Mouse (Mus musculus) urinary bladder, postnatal 36 days (tissue): ENCODE data around the gene Dtx3.
A peak's percentile ranks its signal among the peaks of the same experiment; 100 is the strongest.
"Not testable (repeated sequence)": the region's sequence is repeated elsewhere in the genome, so short reads cannot be mapped to it uniquely, and the experiment has no call there.

ENCODE experiments used
- DNase-seq, 2 experiments: peaks; one replicate each; pipeline ENCODE4 v3.0.0; 2022; ENCODE audit warnings: low spot score in 2 of 2, mixed read lengths in 1 of 2

Dtx3 gene

DNA sequence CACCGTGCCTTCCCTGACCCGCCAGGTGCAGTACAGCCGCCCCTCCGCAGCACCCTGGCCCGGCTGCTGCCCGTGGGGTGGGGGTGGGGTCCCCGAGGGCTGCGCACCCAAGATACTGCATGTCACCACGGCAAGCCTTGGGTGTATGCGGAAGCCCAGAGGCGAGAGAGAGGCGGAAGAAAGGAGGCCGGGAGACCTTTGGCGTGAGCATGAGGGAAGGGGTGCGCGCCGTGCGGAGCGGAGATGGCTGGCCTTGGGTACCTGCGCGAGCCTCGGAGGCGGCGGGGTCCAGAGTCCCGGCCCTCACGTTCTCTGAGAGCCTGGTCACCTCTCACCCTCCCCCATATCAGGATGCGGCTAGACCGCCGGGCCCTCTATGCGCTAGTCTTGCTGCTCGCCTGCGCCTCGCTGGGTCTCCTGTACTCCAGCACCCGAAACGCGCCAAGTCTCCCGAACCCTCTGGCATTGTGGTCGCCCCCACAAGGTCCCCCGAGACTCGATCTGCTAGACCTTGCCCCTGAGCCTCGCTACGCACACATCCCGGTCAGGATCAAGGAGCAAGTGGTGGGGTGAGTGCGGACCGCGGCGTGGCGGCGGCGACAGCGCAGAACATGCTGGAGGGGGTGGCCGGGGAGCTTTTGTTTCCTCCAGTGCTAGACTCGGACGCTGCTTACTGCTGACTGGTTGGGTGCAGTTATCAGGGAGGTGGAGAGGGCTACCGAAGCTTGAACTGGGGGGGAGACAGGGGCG lies 29.7 kb downstream of the Dtx3 start:
- peak in 1 of 2 experiments; percentile 41 for DNase-seq

DNA sequence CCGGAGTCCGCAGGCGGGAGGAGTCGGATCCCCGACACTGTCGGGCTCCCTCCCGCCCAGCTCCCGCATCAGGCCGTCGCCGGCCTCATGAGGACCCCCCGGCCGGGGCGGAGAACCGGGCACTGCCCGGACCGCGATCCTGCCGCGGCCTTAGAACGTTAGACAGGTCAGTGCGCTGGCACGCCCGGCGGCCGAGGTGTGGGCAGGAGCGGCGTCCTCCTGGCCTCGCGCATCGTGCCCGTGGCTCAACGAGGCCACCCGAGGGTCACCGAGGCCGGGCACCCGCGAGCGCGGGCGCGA lies 30.2 kb downstream of the Dtx3 start:
- DNase-seq = peak in 1 of 2 experiments; percentile 33

DNA sequence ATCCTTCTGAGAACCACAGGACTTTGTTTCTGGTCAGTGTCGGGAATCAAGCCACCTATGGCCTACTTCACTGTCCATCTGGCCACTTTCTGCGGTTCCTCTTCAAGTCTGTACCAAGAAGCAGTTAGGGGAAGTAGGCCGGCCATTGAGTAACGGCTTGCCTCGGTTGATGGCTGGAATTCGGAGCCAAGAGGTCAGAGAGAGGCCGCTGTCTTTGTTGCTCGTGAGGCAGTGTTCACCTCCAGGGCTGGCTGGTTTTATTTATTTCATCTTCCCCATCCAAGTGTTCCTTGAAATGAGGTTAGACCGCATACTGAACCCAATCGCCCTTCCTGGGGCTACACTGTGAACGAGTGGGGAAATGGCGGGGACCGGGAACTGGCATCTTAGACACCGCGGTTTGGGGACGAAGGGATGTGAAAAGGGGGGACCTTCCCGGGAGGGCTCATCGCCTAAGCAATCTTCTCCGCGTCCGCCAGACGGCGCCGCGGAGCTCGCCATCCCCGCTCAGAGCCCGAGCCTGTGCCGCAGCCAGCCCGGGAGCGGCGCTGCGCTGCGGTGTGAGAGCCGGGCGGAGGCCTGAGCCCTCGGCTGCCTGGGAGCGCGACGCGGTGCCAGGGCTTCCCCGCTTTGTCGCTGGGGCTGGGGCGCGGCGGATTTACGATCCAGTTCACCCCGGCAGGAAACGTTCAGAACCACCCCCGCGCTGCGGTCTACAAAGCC lies 30.7 kb downstream of the Dtx3 start, which contains the start of gene B4galnt1:
B4galnt1 (plus strand) TSS at position 595 of the 723 bp plus-strand sequence.
- peak; percentile 55 to 59 for DNase-seq

DNA sequence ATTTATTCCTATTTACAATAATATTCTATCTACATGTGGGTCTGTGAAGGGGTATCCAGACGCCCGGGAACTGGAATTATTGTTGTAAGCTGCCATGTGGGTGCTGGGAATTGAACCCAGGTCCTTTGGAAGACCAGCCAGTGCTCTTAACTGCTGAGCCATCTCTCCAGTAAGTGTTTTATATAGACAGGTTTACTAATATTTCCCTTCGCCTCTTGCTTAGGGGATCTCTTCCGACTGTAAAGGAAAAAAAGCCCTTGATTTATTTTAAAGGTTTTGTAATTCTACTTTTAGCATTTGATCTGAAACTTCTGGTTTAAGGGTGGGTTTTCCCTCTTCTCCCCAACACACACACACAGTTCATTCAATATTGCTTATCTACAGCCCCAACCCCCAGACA lies 31.3 kb downstream of the Dtx3 start:
- no peak for DNase-seq

DNA sequence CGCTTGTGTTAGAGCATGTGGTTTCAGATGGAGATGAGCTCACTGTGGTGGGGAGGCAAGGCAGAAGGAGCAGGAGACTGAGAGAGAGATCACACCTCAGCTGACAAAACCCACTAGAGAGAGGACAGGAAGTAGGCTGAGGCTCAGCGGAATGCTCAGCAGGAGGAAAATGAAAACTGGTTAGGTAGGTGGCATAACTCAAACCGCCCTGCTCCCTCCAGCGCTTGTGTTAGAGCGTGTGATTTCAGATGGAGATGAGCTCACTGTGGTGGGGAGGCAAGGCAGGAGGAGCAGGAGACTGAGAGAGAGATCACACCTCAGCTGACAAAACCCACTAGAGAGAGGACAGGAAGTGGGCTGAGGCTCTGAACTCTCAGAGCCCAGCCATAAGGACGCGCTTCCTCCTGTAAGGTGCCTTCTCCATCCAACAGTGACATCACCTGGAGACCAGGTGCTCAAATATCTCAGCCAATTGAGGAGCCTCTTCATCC lies 32.7 kb downstream of the Dtx3 start:
- DNase-seq = not testable (repeated sequence)

DNA sequence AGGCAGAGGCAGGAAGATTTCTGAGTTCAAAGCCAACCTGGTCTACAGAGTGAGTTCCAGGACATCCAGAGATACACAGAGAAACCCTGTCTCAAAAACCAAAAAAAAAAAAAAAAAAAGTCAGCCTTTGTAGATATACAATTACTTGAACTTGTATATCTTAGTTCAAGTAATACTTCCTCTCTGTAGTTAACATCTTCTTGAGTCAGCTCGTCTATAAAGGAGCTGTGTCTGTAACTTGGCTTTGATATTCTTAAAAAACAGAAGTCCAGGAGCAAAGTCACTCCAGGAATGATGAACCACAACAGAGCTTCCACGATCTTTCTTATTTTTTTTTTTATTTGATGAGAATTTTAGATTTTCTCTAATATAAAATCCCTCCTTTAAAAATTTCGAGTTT lies 34.8 kb downstream of the Dtx3 start:
- DNase-seq = no peak

DNA sequence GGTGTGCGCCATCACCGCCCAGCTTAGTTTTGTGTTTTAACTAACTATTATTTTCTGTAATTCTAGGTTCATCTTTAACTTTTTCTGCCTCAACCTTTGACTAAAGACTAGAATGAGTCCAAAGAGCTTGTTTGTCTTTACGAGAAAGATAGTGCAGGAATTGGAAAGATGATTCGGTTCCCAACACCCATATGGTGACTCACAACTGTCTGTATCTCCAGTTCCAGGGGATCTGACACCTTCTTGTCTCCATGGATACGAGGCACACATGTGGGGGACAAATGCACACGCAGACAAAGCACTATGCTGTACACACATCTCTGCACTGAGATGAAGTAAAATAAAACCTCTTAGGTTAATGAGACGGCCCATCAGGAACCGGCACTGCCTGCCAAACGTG lies 35.4 kb downstream of the Dtx3 start:
- DNase-seq = no peak

DNA sequence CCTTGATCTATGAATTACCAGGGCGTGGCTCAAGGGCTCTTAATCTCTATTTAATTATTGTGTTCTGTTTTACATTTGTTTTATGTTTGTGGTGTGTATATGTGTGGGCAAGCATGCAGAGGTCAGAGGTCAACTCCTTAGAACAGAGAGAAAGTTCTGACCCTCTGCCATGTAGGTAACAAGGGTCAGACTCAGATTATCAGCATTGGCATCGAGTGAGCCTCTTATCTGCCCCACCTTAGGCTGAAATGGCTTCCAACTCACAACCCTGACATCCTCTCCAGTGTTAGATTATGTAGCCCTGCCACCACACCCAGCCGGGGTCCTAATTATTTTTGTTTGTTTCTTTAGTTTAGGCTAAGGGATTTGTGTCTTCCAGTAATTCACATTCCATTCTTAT lies 37.1 kb downstream of the Dtx3 start:
- no peak for DNase-seq

DNA sequence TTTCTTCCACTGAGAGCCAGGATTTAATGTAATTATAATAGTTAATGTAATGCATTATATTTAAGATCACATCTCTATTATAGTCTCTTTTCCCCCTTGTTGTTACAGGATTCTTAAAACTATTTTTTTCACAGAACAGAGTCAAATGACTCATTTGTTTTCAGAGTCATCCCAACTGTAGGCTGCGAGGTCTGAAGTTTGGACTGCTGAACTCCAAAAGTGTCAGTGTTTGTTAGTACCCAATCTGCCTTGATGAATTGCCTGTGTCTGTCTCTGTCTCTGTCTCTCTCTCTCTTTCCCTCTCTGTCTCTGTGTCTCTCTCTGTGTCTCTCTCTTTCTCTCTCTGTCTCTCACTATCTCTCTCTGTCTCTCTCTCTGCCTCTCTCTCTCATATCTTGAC lies 39.0 kb downstream of the Dtx3 start:
- DNase-seq = no peak

DNA sequence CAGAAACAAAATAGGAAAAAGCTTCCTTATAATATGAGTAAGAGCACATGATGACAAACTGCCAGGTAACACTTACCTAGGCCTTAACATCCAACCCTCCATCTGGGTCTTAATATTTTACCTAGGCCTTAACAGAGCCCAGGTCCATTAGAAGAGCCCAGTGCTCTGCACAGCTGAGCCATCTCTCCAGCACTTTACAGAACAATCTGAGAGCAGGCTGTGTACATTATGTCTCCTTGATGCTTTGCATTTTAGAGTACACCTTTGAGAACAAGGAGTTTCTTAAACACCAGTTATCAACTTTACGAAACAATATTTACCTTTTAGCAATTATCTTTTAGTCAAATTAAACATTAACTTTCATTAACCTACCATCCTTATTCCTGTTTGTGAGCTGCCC lies 39.4 kb downstream of the Dtx3 start:
- no peak for DNase-seq

DNA sequence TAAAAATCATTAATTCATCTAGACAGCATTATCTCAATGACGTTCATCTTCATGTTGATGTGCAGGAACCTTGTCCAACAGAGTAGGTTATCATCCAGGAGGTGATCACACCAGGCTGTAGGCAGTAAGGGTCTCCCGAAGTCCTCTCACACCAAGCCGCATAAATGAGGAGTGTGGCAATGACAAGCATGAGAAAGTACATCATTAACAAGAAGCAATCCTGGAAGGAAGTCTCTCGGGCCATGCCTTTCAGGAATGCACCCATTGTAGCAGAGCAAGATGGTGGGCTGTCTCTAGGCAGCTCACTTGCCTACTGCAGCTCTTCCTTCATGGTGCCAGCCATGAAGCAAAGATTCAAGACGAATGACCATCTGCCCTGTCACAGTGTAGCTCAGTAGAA lies 40.9 kb downstream of the Dtx3 start:
- DNase-seq = no peak

DNA sequence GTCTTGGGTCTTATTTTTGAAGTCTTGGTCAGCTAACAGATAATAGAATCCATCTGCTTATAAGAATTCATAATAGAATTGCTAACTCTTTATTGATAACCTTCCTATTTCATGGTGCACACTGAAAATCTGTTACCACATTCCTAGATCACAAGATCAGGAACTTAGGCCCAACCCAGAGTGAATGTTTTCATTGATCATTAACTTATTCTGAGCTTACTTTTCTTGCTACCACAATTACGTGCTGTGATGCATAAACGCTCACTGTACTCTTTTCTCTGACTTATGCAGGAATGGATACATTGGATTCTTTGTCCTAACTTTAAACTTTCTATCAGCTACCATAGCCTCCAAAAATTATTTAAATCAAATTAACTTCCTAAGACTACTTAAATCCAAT lies 41.3 kb downstream of the Dtx3 start:
- DNase-seq = no peak

DNA sequence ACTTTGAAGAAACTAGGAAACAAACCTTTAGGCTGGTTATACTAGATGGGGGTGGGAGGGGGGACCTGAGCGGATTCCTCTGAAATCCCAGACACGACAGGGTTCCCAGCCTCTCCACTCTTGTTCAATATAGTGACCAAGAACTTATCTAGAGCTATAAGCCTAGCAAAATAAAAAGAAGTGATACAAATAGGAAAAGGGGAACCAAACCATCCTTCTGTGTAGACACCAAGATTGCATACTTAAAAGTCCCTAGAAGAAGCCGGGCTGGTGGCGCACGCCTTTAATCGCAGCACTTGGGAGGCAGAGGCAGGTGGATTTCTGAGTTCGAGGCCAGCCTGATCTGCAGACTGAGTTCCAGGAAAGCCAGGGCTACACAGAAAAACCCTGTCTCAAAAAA lies 42.2 kb downstream of the Dtx3 start:
- no peak for DNase-seq

DNA sequence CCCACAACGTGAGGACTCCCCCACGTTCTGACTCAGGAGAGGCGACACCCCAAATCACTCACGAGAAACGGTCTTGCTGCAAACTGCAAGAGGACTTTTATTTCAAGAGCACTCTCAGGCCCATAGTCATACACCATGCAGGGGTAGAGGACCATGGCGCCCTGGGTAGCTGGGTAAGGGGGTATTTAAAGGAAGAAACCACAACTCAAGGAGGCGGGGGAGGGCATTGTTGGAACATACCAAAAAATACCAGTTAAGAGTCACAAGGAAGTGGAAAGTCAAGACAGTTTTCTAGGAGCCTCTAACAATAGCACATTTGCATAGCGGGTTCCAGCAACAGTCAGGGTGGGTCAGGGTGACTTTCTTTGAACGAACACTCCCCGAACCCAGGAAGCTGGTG lies 43.0 kb downstream of the Dtx3 start:
- not testable (repeated sequence) for DNase-seq

DNA sequence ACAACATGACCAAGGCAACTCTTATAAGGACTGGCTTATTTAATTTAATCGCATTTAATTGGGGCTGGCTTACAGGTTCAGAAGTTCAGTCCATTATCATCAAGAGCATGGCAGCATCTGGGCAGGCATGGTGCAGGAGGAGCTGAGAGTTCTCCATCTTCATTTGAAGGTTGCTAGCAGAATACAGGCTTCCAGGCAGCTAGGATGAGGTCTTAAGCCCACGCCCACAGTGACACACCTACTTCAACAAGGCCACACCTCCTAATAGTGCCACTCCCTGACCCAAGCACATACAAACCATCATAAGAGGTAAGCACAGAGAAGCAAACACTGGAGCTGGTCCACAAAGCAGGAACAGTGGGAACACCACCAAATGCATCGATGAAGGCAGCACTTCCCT lies 44.3 kb downstream of the Dtx3 start:
- not testable (repeated sequence) for DNase-seq

DNA sequence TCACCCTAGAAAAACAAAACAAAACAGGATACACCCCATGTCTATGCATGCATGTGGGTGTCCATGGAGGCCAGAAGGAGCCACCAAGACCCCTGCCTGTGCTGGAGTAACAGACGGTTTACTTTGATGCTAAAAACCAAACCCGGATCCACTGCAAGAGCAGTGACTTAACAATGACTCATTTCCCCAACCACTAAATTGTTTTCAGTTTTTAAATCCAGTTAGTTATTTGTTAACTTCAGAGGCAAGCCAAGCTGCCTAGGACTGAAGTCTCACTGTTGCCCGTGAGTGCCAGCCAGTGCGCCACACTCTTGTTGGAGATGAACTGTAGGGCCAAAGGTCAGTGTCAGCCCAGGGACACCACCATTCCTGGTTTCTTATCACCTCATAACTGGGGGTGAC lies 45.1 kb downstream of the Dtx3 start:
- no peak for DNase-seq

DNA sequence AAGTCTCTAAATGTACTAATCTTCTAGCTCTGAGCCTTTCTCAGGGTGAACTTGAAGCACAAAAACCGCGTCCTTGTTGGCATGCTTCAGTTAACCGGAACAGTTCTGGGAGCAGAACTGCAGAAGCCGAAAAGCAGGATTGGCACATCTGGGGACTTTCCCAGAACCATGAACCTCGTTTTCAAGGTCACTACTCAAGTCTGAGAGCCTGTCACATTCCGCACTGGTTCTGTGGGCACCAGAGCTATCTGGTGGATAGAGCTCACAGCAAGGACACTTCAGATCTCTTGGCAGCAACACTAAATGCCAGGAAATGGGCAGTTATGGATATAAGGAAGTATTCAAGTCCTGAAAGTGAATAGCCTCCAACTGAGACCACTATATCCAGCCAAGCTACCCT lies 48.4 kb downstream of the Dtx3 start:
- DNase-seq = no peak

DNA sequence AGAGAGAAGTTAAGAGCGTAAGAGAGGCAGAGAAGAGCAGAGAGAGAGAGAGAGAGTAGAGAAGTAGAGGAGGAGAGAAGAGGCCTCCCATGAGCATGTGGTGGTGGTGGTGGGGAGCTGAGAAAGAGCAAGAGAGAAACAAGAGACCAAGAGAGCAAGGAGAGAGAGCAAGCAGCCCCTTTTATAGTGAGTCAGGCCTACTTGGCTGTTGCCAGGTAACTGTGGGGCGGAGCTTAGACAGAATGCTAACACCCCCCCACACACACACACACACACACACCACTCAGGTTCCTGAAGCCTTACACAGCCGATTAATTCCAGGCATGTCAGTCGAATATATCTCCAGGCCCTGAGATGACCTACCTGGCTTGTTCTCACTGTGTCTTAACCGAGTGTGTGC lies 50.2 kb downstream of the Dtx3 start:
- DNase-seq = no peak

DNA sequence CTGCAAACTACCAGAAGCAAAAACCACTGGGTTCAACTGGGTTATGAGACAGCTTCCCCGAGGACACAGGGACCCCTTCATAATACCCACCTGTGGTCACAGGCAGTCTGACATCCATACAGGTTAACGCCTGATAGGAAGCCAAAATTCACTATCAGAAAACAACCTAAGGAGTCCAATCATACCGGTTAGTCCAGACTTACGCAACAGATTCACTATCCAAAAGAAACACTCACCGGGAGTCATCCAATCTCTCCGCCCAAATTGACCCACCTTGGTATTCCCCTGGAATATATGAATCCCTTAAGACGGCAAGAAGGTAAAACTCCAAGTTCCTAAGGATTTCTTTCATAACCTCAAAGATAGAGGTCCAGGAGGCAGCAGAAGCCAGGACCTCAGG lies 51.0 kb downstream of the Dtx3 start:
- no peak for DNase-seq

DNA sequence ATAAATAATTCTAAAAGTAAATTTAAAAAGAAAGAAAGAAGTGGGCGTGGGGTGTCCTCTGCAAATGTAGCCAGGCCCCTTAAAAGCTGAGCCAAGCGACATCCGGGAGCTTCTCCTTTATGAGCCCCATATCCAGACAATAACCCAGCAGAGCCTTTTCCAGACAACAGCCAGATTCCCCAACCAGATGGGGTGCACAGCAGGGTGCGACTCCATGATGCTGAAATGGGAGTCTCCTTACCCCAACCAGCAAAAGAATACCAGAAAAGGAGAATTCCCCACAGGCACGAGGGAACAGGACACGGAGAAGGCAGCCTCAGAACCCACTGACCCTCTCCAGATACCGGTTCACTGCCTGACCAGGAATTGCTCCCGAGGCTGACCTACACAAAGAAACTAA lies 52.3 kb downstream of the Dtx3 start:
- no peak for DNase-seq

DNA sequence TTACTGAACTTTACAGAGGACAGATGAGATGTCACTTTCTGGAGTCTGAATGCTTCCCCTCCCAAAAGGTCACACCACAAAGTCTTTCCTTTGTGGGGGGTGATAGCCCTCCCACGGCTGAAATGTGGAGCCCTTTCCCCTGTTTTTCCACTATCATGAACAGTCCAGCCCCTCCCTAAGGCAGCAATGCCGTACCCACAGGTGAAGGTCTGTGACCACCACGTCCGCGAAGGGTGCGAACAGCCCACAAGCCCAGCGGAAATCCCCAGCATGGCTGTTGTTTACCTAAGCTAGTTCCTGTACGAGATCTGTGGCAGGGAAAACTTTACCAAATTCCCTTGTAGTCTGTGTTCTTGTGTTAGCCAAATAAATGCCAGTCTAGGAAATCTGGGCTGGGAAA lies 54.0 kb downstream of the Dtx3 start:
- DNase-seq = no peak

DNA sequence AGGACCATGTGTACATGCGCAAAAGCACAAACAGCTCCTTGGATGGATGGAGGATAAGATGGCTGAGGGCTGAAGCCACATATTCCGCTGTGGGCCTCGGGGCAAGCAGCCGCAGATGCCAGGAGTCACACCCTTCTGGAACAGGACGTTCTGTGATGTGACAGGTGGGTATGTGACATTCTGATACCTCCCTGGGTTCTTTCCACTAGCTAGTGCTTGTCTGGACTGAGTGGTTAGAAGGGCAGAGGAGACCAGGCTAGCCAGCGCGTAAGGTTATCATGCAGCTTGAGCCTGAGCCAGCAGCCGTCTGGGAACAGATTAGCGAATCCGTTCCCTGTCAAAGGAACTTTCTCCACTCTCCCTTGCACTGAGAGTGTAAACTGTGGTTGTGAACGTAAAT lies 54.6 kb downstream of the Dtx3 start:
- no peak for DNase-seq
